Mouse (Mus musculus): ENCODE data around the gene Gdpd4. TPM values are rescaled to one million over a fixed set of nuclear protein-coding genes. Genes with fewer than 3 reads are reported as not detected.

The Gdpd4 gene
- total and polyA plus RNA-seq, 3 experiments, result not detected

DNA sequence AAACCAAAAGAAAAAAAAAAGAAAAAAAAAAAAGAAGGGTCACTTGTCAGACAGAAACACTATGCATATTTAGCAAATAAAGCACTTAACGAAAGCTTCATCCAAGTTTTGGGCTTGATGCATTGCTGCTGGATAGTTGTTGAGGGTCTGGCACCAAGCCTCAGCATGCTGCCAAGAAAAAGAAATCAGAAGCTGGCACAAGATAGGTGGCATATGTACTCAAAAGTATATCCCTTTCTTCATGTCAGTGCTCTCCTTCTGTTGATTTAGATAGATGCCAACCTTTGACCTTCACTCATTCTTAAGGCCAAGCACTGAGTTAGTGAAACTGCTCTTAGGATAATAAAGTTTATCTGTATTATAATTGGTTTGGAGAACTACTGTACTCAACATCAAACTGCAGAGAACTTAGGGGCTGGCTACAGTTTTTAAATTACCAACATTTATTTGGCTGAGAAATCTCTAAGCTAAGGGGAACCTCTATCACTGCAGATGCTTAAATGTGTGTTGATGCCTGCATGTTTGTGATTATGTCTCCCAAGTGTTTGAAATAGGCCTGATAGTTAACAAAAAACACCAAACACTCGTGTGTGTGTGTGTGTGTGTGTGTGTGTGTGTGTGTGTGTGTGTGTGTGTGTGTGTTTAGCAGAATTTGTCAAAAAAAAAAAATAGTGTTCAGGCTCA, 4.8 kb upstream of the Gdpd4 start:
- Histone ChIP-seq H3K4me1 (ENCODE audit: control insufficient read depth in 1 of 2, insufficient read depth in 2 of 2) (no peaks in the 10 kb centered on the region), H3K4me3 (replicated peaks in 1 of 3; ENCODE audit: low read depth in 2 of 3, low read length in 2 of 3, poor library complexity in 1 of 3) (no peak overlapping the region), H3K36me3 (replicated peaks in 1 of 2; ENCODE audit: control insufficient read depth in 1 of 2, insufficient read depth in 1 of 2, low read length in 1 of 2) (no peaks in the 10 kb centered on the region), H3K9me3 (replicated peaks; ENCODE audit: low read length) (no peaks in the 10 kb centered on the region), H3K27ac (ENCODE audit: insufficient read depth, low read depth) (no peak overlapping the region), H3K9ac (ENCODE audit: insufficient read depth, low read depth) (no peak overlapping the region), H3K4me2 (ENCODE audit: insufficient read depth, low read depth, poor library complexity, severe bottlenecking) (no peak overlapping the region), H3K27me3 (replicated peaks) (no peaks in the 10 kb centered on the region), H3K79me2 (replicated peaks; ENCODE audit: control insufficient read depth, extremely low read depth, insufficient read depth, poor library complexity, severe bottlenecking) (no peaks in the 10 kb centered on the region)
- TF ChIP-seq NELFE (IDR thresholded peaks at IDR 0.05; ENCODE audit: low read depth, low read length) (no peak), ZMIZ1 (IDR thresholded peaks at IDR 0.05; ENCODE audit: low read depth, low read length) (no peak), PAX5 (IDR thresholded peaks at IDR 0.05; ENCODE audit: low read length) (no peak), JUN (IDR thresholded peaks at IDR 0.05; ENCODE audit: insufficient read depth, low read depth, low read length) (no peak), RCOR1 (conservative IDR thresholded peaks at IDR 0.05; ENCODE audit: low read depth, low read length) (no peak), EP300 (IDR thresholded peaks at IDR 0.05; ENCODE audit: low read length) (no peak), JUND (conservative IDR thresholded peaks at IDR 0.05; ENCODE audit: low read depth, low read length) (no peak), USF1 (IDR thresholded peaks at IDR 0.05; ENCODE audit: low read depth, low read length) (no peak), RAD21 (IDR thresholded peaks at IDR 0.05; ENCODE audit: low read depth, low read length) (no peak), E2F4 (IDR thresholded peaks at IDR 0.05; ENCODE audit: insufficient replicate concordance, low read depth, low read length) (no peak), POLR2AphosphoS2 (IDR thresholded peaks at IDR 0.05; ENCODE audit: low read depth, low read length) (no peak), UBTF (IDR thresholded peaks at IDR 0.05; ENCODE audit: low read depth, low read length) (no peak), SMC3 (IDR thresholded peaks at IDR 0.05; ENCODE audit: low read depth, low read length) (no peak), ETS1 (conservative IDR thresholded peaks at IDR 0.05; ENCODE audit: low read depth, low read length) (no peak), MEF2A (IDR thresholded peaks at IDR 0.05; ENCODE audit: borderline replicate concordance, low read depth, low read length) (no peak)
- no peak for DNase-seq (ENCODE audit: extremely low read depth)
- dilution Hi-C loops (cut with MboI; ENCODE audit: extremely low pct_ligation_motif_present, extremely low pct_unique_long_range_greater_than_20kb, low sequenced_read_pairs), result no loop called here
- in situ Hi-C loops (cut with MboI; ENCODE audit: low pct_ligation_motif_present, low pct_unique_long_range_greater_than_20kb, low sequenced_read_pairs), result no loop called here

DNA sequence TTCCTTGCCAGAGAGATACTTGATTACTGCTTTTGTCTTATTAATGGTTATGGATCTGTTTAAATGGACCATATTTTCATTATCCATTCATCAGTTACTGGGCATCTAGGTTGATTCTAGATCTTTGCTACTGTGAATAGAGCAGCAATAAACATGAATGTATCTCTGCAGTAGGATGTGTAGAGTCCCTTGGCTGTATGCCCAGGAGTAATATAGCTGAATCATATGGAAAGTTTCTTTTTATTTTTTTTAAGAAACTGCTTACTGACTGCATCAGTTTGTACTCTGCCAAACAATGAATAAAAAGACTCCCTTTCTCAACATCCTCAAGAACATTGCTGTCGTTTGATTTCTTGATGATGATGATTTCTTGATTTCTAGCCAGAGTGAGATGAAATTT, 6.1 kb downstream of the Gdpd4 start:
- in situ Hi-C loops (cut with MboI; ENCODE audit: low pct_ligation_motif_present, low pct_unique_long_range_greater_than_20kb, low sequenced_read_pairs) (no loop called here), dilution Hi-C loops (cut with MboI; ENCODE audit: extremely low pct_ligation_motif_present, extremely low pct_unique_long_range_greater_than_20kb, low sequenced_read_pairs) (no loop called here)
- DNase-seq (ENCODE audit: extremely low read depth), result no peak

More for the DNA sequence above, 6.1 kb downstream of the Gdpd4 start:
- Histone ChIP-seq H3K4me3 (replicated peaks in 1 of 3; ENCODE audit: low read depth in 2 of 3, low read length in 2 of 3, poor library complexity in 1 of 3) (no peak overlapping the region), H3K9me3 (replicated peaks; ENCODE audit: low read length) (no peaks in the 10 kb centered on the region), H3K9ac (ENCODE audit: insufficient read depth, low read depth) (no peak overlapping the region), H3K79me2 (replicated peaks; ENCODE audit: control insufficient read depth, extremely low read depth, insufficient read depth, poor library complexity, severe bottlenecking) (no peaks in the 10 kb centered on the region), H3K4me1 (ENCODE audit: control insufficient read depth in 1 of 2, insufficient read depth in 2 of 2) (no peaks in the 10 kb centered on the region), H3K27me3 (replicated peaks) (no peaks in the 10 kb centered on the region), H3K36me3 (replicated peaks in 1 of 2; ENCODE audit: control insufficient read depth in 1 of 2, insufficient read depth in 1 of 2, low read length in 1 of 2) (no peaks in the 10 kb centered on the region), H3K4me2 (ENCODE audit: insufficient read depth, low read depth, poor library complexity, severe bottlenecking) (no peak overlapping the region), H3K27ac (ENCODE audit: insufficient read depth, low read depth) (no peak overlapping the region)
- TF ChIP-seq HCFC1 (IDR thresholded peaks at IDR 0.05; ENCODE audit: low read depth, low read length) (no peak), NRF1 (IDR thresholded peaks at IDR 0.05; ENCODE audit: low read depth, low read length) (no peak), MEF2A (IDR thresholded peaks at IDR 0.05; ENCODE audit: borderline replicate concordance, low read depth, low read length) (no peak), CTCF (conservative IDR thresholded peaks at IDR 0.05 in 1 of 2, IDR thresholded peaks at IDR 0.05 in 1 of 2; ENCODE audit: low read depth in 2 of 2, low read length in 2 of 2) (no peak), JUN (IDR thresholded peaks at IDR 0.05; ENCODE audit: insufficient read depth, low read depth, low read length) (no peak), MAFK (IDR thresholded peaks at IDR 0.05; ENCODE audit: insufficient replicate concordance, low read length) (no peak), ELF1 (IDR thresholded peaks at IDR 0.05; ENCODE audit: low read depth, low read length) (no peak)

All from CH12.LX (cell line).